Mouse (Mus musculus) embryonic facial prominence, embryonic 14.5 days (tissue): ENCODE measurements around the gene Tmtc2. TPM values are rescaled to one million over a fixed set of nuclear protein-coding genes. Genes with fewer than 3 reads are reported as not detected.

ENCODE experiments used
- ATAC-seq: fragments of 200-750 bp; cut with Nextera tagmentation; 2 replicates; pipeline ENCODE4 v1.8.0; 2017; ENCODE audit warnings: low read depth, moderate number of reproducible peaks, moderate TSS enrichment
- DNase-seq: peaks from one replicate; pipeline ENCODE4 v3.0.0-alpha.2; 2015; ENCODE audit warnings: low spot score
- H3K27ac ChIP-seq: fragments of 300-500 bp; sonication (generic); replicated peaks from 2 replicates; pipeline ENCODE4 v1.5.1; 2014; ENCODE audit warnings: low read depth, mild to moderate bottlenecking, low read length, moderate library complexity
- H3K27me3 ChIP-seq: fragments of 300-500 bp; sonication (generic); replicated peaks from 2 replicates; pipeline ENCODE4 v1.6.1; 2014; ENCODE audit warnings: low read length; ENCODE audit not compliant: control insufficient read depth, insufficient read depth
- H3K36me3 ChIP-seq: fragments of 300-500 bp; sonication (generic); 2 replicates; pipeline ENCODE4 v1.6.1; 2014; ENCODE audit warnings: low read length, mixed read lengths; ENCODE audit not compliant: control insufficient read depth, insufficient read depth
- H3K4me1 ChIP-seq: fragments of 300-500 bp; sonication (generic); 2 replicates; pipeline ENCODE4 v1.6.1; 2014; ENCODE audit warnings: antibody characterized with exemption, low read length; ENCODE audit not compliant: control insufficient read depth, insufficient read depth
- H3K4me2 ChIP-seq: fragments of 300-500 bp; sonication (generic); 2 replicates; pipeline ENCODE4 v1.6.1; 2014; ENCODE audit warnings: low read depth, mild to moderate bottlenecking, low read length, moderate library complexity, mixed read lengths
- H3K4me3 ChIP-seq: fragments of 300-500 bp; sonication (generic); 2 replicates; pipeline ENCODE4 v1.5.1; 2014; ENCODE audit warnings: low read depth, mild to moderate bottlenecking, low read length
- H3K9ac ChIP-seq: fragments of 300-500 bp; sonication (generic); 2 replicates; pipeline ENCODE4 v1.6.1; 2014; ENCODE audit warnings: low read depth, mild to moderate bottlenecking, low read length, moderate library complexity, mixed read lengths
- H3K9me3 ChIP-seq: fragments of 300-500 bp; sonication (generic); 2 replicates; pipeline ENCODE4 v1.6.1; 2016; ENCODE audit warnings: low read length; ENCODE audit not compliant: control insufficient read depth
- WGBS: fragments of 180-500 bp; shearing (Covaris S2); extraction: QIAGEN DNeasy Blood & Tissue Kit; methylation state at CpG from one replicate; pipeline ENCODE4 v1.1.7; 2014; 5-methylcytosine and 5-hydroxymethylcytosine counted together
- polyA plus RNA-seq: library from polyadenylated mRNA; unstranded; fragments of >200 nt; fragmentation: Nextera tagmentation; extraction: Ambion mirVana; gene quantifications from 2 replicates; pipeline ENCODE4 v1.2.1, GENCODE M21; 2014

Gene Tmtc2
- 9.4 and 10.9 TPM in 2 replicates for polyA plus RNA-seq

DNA sequence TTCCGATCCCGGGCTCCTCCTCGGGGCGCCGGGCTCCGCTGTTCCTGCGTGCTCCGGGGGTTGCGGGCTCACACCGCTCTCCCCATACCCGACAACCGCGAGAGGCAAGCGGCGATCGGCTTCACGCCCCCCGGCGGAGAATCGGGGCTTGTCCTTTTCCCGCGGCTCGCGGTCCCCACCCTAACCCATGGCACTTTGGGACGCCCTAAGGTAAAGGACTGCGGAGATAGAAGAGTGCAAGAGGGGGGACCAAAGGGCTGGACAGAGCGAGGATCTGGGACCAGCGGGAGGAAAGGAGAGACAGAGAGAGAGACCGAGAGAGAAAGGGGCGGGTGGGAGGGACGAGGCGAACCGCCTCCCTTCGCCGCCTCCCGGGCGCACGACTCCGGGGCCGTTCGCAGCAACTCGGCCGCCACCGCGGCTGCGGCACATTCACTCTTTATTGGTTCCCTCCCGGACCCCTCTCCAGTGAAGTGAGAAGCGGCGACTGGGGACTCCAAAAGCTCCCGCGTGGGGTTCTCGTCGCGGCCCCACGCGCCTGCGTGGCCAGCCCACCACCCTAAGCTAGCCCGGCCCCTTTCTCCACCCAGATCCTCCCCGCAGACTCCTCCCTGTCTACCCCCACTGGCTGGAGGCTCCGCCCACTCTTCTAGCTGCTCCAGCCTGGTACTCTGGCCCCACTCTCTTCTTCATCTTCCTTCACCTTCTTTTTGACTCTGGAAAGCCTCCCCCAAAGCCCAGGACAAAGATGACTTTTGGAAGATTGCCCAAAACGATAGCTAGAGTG lies at the start of gene Tmtc2:
Gene Tmtc2 (minus strand): TSS at position 544 of the 787 bp plus-strand sequence.
- ATAC-seq = peak; percentile 95
- H3K27me3 ChIP-seq = no peaks in the 10 kb centered on the region

GRCm38 (mm10) chr10:105612117-105612516 lies 37.9 kb upstream of the Tmtc2 start:
- H3K9me3 ChIP-seq = no peaks in the 10 kb centered on the region
- no peaks in the 10 kb centered on the region for H3K27me3 ChIP-seq
- no peaks in the 10 kb centered on the region for H3K36me3 ChIP-seq
- 85% methylated on average over 3 of the region's 3 CpGs for WGBS
- H3K4me2 ChIP-seq = no peak overlapping the region
- H3K9ac ChIP-seq = no peak overlapping the region
- no peak overlapping the region for H3K27ac ChIP-seq
- ATAC-seq = no peak
- no peak for DNase-seq
- no peak overlapping the region for H3K4me3 ChIP-seq
- H3K4me1 ChIP-seq = no peaks in the 10 kb centered on the region

More for the DNA sequence above, at the start of gene Tmtc2:
- peak within 1 kb of the TSS; percentile 91 for H3K27ac ChIP-seq
- no peaks in the 10 kb centered on the region for H3K9me3 ChIP-seq
- under 1% methylated on average over 31 of the region's 61 CpGs for WGBS
- H3K4me3 ChIP-seq = peak within 1 kb of the TSS; percentile 89
- no peaks in the 10 kb centered on the region for H3K36me3 ChIP-seq
- DNase-seq = peak; percentile 96
- peak within 1 kb of the TSS; percentile 78 for H3K4me2 ChIP-seq
- peak within 1 kb of the TSS; percentile 83 for H3K9ac ChIP-seq
- peaks cover 34% of the 10 kb centered on the region for H3K4me1 ChIP-seq

GRCm38 (mm10) chr10:105598826-105599225 lies 24.6 kb upstream of the Tmtc2 start:
- Histone ChIP-seq H3K36me3 (no peaks in the 10 kb centered on the region), H3K4me2 (no peak overlapping the region), H3K27me3 (no peaks in the 10 kb centered on the region), H3K4me3 (no peak overlapping the region), H3K4me1 (no peaks in the 10 kb centered on the region), H3K27ac (no peak overlapping the region), H3K9me3 (no peaks in the 10 kb centered on the region), H3K9ac (no peak overlapping the region)
- no peak for ATAC-seq
- no peak for DNase-seq
- WGBS = 57% methylated on average over 8 of the region's 8 CpGs

- H3K9me3 ChIP-seq = no peaks in the 10 kb centered on the region
- no peak overlapping the region for H3K9ac ChIP-seq
- H3K27ac ChIP-seq = no peak overlapping the region
- no peaks in the 10 kb centered on the region for H3K36me3 ChIP-seq
- no peaks in the 10 kb centered on the region for H3K4me1 ChIP-seq
- 35% methylated on average over 3 of the region's 3 CpGs for WGBS
- no peaks in the 10 kb centered on the region for H3K27me3 ChIP-seq
- H3K4me2 ChIP-seq = no peak overlapping the region
- DNase-seq (peak; percentile 55), ATAC-seq (no peak)
- H3K4me3 ChIP-seq = no peak overlapping the region
These were observed 23.0 kb upstream of the Tmtc2 start for GRCm38 (mm10) chr10:105597226-105597625.

DNA sequence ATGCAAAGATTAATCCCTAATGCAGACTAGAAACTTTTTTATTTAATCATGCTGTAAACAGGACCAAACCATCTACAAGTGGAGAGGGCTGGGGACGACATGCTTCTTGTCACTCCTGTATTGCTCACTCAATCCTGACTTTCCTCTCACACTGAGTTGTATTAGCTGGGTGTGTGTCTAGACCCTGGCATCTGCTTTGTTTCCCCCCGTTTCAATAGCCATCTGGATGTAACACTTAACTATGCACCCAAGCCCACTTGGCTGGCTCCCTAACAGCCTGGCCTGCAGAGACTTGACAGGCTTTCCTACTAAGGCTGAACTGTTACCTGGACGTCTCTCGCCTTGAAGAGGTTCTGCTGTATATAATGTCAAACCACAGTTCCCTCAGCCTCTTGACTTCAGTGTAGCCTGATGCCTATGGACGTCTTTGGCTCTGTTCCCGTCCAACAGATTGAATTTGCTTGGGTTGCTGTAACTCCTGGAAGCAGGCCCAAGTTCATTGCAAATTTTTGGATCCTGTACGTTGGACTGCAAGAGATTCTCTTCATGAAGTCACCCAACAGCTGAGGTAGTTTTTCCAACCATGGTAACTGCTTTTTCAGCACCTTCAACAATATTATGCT lies 21.3 kb upstream of the Tmtc2 start:
- peak; percentile 88 for DNase-seq
- no peak overlapping the region for H3K27ac ChIP-seq
- ATAC-seq = no peak

DNA sequence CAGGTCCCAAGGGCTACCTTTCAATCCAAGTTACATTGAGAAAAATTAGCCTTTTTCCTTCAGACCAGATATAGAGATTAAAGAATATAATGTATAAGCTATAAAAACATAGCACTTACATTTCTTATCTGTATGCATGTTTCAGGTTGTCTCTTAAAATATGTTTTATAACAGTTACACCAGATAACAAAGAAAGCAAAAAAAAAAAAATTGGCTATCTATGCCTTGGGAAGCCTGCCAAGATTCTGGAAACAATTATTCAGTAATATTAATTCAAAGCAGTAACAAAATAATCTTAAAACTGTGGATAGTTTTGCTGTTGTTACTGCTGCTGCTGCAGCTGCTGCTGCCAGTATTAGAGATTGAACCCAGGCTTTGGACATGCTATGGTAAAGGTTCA lies 13.9 kb upstream of the Tmtc2 start:
- Histone ChIP-seq H3K4me2 (no peak overlapping the region), H3K27ac (no peak overlapping the region), H3K9me3 (no peaks in the 10 kb centered on the region), H3K27me3 (no peaks in the 10 kb centered on the region), H3K4me3 (no peak overlapping the region), H3K9ac (no peak overlapping the region), H3K4me1 (no peaks in the 10 kb centered on the region), H3K36me3 (no peaks in the 10 kb centered on the region)
- no peak for DNase-seq
- ATAC-seq = no peak

More for the DNA sequence above, 21.3 kb upstream of the Tmtc2 start:
- Histone ChIP-seq H3K9ac (no peak overlapping the region), H3K4me1 (no peaks in the 10 kb centered on the region), H3K4me3 (no peak overlapping the region), H3K27me3 (no peaks in the 10 kb centered on the region), H3K9me3 (no peaks in the 10 kb centered on the region), H3K4me2 (no peak overlapping the region), H3K36me3 (no peaks in the 10 kb centered on the region)
- WGBS = 58% methylated on average over 7 of the region's 7 CpGs

GRCm38 (mm10) chr10:105579318-105579717 lies 5.1 kb upstream of the Tmtc2 start:
- no peaks in the 10 kb centered on the region for H3K9me3 ChIP-seq
- peaks cover 14% of the 10 kb centered on the region for H3K4me1 ChIP-seq
- 64% methylated on average over 2 of the region's 2 CpGs for WGBS
- H3K4me3 ChIP-seq = no peak overlapping the region
- H3K27me3 ChIP-seq = no peaks in the 10 kb centered on the region
- H3K4me2 ChIP-seq = no peak overlapping the region
- no peaks in the 10 kb centered on the region for H3K36me3 ChIP-seq
- DNase-seq (no peak), ATAC-seq (no peak)
- no peak overlapping the region for H3K27ac ChIP-seq
- H3K9ac ChIP-seq = no peak overlapping the region

DNA sequence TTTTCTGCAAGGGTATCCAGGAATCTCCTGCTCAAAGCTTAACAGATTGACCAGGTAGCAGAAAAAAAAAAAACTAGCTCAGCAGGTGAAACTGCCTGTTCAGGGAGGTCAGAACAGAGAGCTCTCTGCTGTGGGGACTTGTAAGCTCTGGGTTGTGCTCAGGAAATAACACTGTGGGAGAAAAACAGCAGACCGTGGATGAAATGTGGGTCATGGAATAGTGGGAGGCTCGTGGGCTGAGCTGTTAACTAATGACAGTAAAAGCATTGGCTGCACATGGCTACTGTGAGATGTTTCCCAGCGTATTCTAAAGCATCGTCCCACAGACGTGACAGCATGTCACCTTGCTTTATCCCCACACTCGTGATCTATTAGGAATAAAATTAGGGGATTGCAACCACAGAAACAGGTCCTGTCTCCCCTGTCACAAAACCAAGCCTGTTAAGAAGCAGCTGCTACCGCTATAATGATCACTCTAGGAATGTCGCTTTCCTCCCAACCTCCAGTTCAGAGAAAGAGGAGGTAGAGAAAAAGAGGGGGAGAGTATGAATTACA lies 4.1 kb upstream of the Tmtc2 start:
- no peak for DNase-seq
- Histone ChIP-seq H3K27ac (no peak overlapping the region), H3K4me1 (peaks cover 14% of the 10 kb centered on the region), H3K27me3 (no peaks in the 10 kb centered on the region), H3K9me3 (no peaks in the 10 kb centered on the region), H3K4me2 (peak overlapping the region; percentile 25; the same call in 1 of the 2 replicates), H3K4me3 (no peak overlapping the region), H3K9ac (no peak overlapping the region), H3K36me3 (no peaks in the 10 kb centered on the region)
- WGBS = 43% methylated on average over 8 of the region's 8 CpGs
- no peak for ATAC-seq
